Mouse (Mus musculus) cortical plate, adult 2 months (tissue): ENCODE measurements at regions not wholly inside any gene's neighbourhood (a gene's known extent, or its start where the extent isn't known, plus 50 kb on each side); places are given as distances from the start of the nearest gene placed in this dataset.

Experiments used
- H3K27ac ChIP-seq: fragments of 200-500 bp; 2 replicates; pipeline ENCODE4 v1.5.1; 2012; ENCODE audit warnings: low read length, control low read depth, inconsistent platforms; ENCODE audit not compliant: insufficient read depth
- H3K4me1 ChIP-seq: fragments of 200-500 bp; 2 replicates; pipeline ENCODE4 v1.6.1; 2011; ENCODE audit warnings: low read length; ENCODE audit not compliant: control insufficient read depth, insufficient read depth
- H3K4me3 ChIP-seq: fragments of 200-500 bp; 2 replicates; pipeline ENCODE4 v1.5.1; 2011; ENCODE audit warnings: mild to moderate bottlenecking, low read length, control low read depth; ENCODE audit not compliant: insufficient read depth
- CTCF ChIP-seq: fragments of 200-500 bp; IDR thresholded peaks from 2 replicates; pipeline ENCODE4 v1.5.1; 2011; ENCODE audit warnings: mild to moderate bottlenecking, control low read depth, low read length; ENCODE audit not compliant: insufficient read depth; ENCODE audit errors: extremely low read depth
- POLR2A ChIP-seq: fragments of 200-500 bp; IDR thresholded peaks from 2 replicates; pipeline ENCODE4 v1.6.1; 2011; ENCODE audit warnings: mild to moderate bottlenecking, low read length, control low read depth; ENCODE audit not compliant: insufficient read depth; ENCODE audit errors: extremely low read depth

DNA sequence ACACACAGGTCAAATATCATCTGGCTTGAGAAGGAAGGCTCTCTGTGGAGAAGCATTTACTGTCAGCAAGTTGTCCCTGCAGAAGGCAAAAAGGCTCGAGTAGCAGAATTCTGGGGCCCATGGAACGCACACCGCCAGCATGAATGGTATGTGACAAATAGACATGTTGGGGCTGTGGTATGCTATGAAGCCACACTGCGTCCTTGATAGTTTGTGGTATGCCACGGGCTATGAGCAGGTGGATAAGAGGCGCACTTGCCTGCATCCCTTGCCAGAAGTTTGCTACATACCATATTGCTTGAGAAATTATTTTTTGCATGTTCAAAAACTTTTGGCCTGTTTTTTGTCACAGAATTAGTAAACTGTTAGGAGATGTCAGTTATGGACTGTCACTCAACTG, 349.7 kb downstream of the Pik3r1 start:
- Histone ChIP-seq H3K27ac (no peak overlapping the region), H3K4me3 (no peak overlapping the region), H3K4me1 (no peaks in the 10 kb centered on the region)
- TF ChIP-seq CTCF (no peak), POLR2A (no peak)

- Histone ChIP-seq H3K4me1 (no peaks in the 10 kb centered on the region), H3K4me3 (no peak overlapping the region), H3K27ac (no peak overlapping the region)
- TF ChIP-seq CTCF (no peak), POLR2A (no peak)
Observed at GRCm38 (mm10) chr13:101408885-101409284, 359.1 kb downstream of the Pik3r1 start.

DNA sequence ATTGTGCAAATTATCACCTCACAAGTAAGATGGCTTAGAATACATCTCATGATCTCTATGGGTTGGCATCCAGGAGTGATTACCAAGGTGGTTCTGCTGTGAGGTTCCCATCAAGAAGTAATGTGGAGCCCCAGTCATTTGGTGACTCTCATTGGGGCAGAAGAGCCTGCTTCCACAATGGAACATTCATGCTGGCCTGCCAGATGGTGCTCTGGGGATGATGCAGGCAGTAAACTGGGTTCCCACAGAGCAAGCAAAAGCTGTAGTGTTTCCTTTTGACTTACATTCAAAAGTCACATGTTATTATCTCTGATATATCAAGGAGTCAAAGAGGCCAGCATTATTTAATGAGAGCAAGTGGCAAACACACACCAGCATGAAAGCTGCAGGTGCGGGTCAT, 360.4 kb downstream of the Pik3r1 start:
- TF ChIP-seq POLR2A = no peak
- TF ChIP-seq CTCF = no peak
- Histone ChIP-seq H3K4me3 (no peak overlapping the region), H3K27ac (no peak overlapping the region), H3K4me1 (no peaks in the 10 kb centered on the region)

- Histone ChIP-seq H3K4me1 (no peaks in the 10 kb centered on the region), H3K4me3 (no peak overlapping the region), H3K27ac (no peak overlapping the region)
- no peak for TF ChIP-seq POLR2A
- no peak for TF ChIP-seq CTCF
Observed at GRCm38 (mm10) chr13:101373581-101374189, 394.3 kb downstream of the Pik3r1 start.

GRCm38 (mm10) chr13:101371906-101372305, 396.1 kb downstream of the Pik3r1 start:
- no peak overlapping the region for H3K27ac ChIP-seq
- no peak overlapping the region for H3K4me3 ChIP-seq
- no peaks in the 10 kb centered on the region for H3K4me1 ChIP-seq
- TF ChIP-seq CTCF (no peak), POLR2A (no peak)

- TF ChIP-seq POLR2A = no peak
- no peak overlapping the region for H3K4me3 ChIP-seq
- no peaks in the 10 kb centered on the region for H3K4me1 ChIP-seq
- H3K27ac ChIP-seq = no peak overlapping the region
Observed at GRCm38 (mm10) chr13:101368170-101368569, 399.8 kb downstream of the Pik3r1 start.

- H3K27ac ChIP-seq = no peak overlapping the region
- no peaks in the 10 kb centered on the region; the same call in 1 of the 2 replicates for H3K4me1 ChIP-seq
- TF ChIP-seq CTCF (no peak), POLR2A (no peak)
- no peak overlapping the region for H3K4me3 ChIP-seq
Observed at GRCm38 (mm10) chr13:101355363-101355762, 412.7 kb downstream of the Pik3r1 start.

- no peak overlapping the region for H3K4me3 ChIP-seq
- no peaks in the 10 kb centered on the region; the same call in 1 of the 2 replicates for H3K4me1 ChIP-seq
- TF ChIP-seq POLR2A = no peak
- no peak for TF ChIP-seq CTCF
- H3K27ac ChIP-seq = no peak overlapping the region
Observed at GRCm38 (mm10) chr13:101351123-101351522, 416.9 kb downstream of the Pik3r1 start.

GRCm38 (mm10) chr13:101349354-101349753, 418.7 kb downstream of the Pik3r1 start:
- Histone ChIP-seq H3K4me1 (no peaks in the 10 kb centered on the region), H3K4me3 (no peak overlapping the region), H3K27ac (no peak overlapping the region)
- no peak for TF ChIP-seq POLR2A
- no peak for TF ChIP-seq CTCF

DNA sequence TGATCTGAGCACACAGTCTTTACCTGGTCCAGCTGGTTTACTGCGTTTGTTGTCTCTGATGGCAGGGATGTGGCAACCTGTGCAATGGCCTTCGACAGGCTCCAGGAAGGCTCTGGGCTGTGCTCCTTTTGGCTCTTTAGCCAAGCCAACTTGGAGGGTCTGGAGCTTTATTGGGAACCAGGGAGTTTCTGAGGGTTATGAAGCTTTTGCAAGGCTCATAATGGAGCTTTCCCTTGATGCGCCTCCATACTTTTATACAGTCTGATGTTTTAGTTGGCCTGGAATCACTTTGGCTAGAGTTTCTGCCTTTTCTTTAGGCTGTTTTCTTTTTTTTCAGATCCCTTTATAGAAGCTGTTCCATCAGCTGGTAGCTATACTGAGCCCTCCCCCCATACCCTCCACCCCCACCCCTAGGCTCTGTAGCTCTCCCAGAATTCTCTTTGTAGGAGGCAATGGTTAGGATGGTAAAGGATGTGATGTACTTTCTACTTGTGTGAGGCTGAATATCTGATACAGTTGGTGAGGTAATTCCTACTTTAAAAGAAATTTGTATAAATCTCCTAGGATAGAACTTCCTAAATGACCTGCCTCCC, 429.6 kb downstream of the Pik3r1 start:
- Histone ChIP-seq H3K27ac (no peak overlapping the region), H3K4me3 (no peak overlapping the region), H3K4me1 (no peaks in the 10 kb centered on the region)
- TF ChIP-seq CTCF (no peak), POLR2A (no peak)

DNA sequence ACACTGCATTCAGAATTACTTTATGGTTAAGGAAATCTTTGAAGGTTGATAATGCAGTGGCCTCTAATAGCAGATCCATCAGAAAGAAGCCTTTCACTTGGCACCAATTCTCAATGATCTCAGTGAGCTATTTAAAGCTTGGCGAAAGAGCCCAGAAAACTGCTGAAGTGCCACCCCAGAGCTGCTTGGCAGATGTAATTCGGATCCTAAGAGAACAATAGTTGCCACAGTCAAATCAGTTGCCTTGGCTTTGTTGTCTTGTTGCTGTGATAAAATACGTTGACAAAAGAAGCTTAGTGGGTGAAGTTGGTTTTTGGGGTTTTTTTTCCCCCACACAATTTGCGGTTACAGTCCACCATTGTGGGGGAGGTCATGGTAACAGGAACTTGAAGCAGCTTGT, 449.4 kb downstream of the Pik3r1 start:
- Histone ChIP-seq H3K27ac (no peak overlapping the region), H3K4me3 (no peak overlapping the region), H3K4me1 (peaks cover 3% of the 10 kb centered on the region; the same call in 1 of the 2 replicates)
- TF ChIP-seq CTCF (no peak), POLR2A (no peak)
